Mouse (Mus musculus): ENCODE measurements around the gene Abl2.

The Abl2 gene

GRCm38 (mm10) chr1:156669208-156669983, 110.8 kb downstream of the Abl2 start:
- DNase-seq (ENCODE audit: low read depth, low spot score): no peak

GRCm38 (mm10) chr1:156671921-156672320, 113.3 kb downstream of the Abl2 start:
- peak; percentile 64 for DNase-seq (ENCODE audit: low read depth, low spot score)

GRCm38 (mm10) chr1:156672720-156673475, 114.3 kb downstream of the Abl2 start:
- no peak for DNase-seq (ENCODE audit: low read depth, low spot score)

GRCm38 (mm10) chr1:156673476-156674194, 115.0 kb downstream of the Abl2 start:
- DNase-seq (ENCODE audit: low read depth, low spot score): no peak

- peak; percentile 74 for DNase-seq (ENCODE audit: low read depth, low spot score)
These were observed 115.8 kb downstream of the Abl2 start, which contains the start of gene Tor3a for GRCm38 (mm10) chr1:156674195-156675000. Gene Tor3a, minus strand, starts transcription at chr1:156674356.

- DNase-seq (ENCODE audit: low read depth, low spot score): peak; percentile 76
These were observed 117.6 kb downstream of the Abl2 start for GRCm38 (mm10) chr1:156676171-156676570.

GRCm38 (mm10) chr1:156676596-156676995, 118.0 kb downstream of the Abl2 start:
- DNase-seq (ENCODE audit: low read depth, low spot score): no peak

- DNase-seq (ENCODE audit: low read depth, low spot score): no peak
These were observed 118.6 kb downstream of the Abl2 start for GRCm38 (mm10) chr1:156677230-156677629.

GRCm38 (mm10) chr1:156679599-156679998, 121.0 kb downstream of the Abl2 start:
- no peak for DNase-seq (ENCODE audit: low read depth, low spot score)

GRCm38 (mm10) chr1:156686025-156686661, 127.6 kb downstream of the Abl2 start:
- DNase-seq (ENCODE audit: low read depth, low spot score): no peak

Measured in brain, adult 2 months (tissue).